Mouse (Mus musculus) ES-Bruce4 (cell line): ENCODE results near the gene Gm8094.
"Not testable (repeated sequence)": the region's sequence is repeated elsewhere in the genome, so short reads cannot be mapped to it uniquely, and the experiment has no call there.

Source experiments
- CTCF ChIP-seq: IDR thresholded peaks from one replicate; pipeline ENCODE4 v1.8.1; 2011; ENCODE audit warnings: low read depth, low read length
- POLR2A ChIP-seq: IDR thresholded peaks from one replicate; pipeline ENCODE4 v1.8.1; 2011; ENCODE audit warnings: low read length; ENCODE audit not compliant: insufficient read depth

GRCm38 (mm10) chr14:43076543-43076942 lies at the start of gene Gm8094:
- not testable (repeated sequence) for TF ChIP-seq POLR2A, CTCF
